Mouse (Mus musculus): Measurements from ENCODE around the gene Cmc1. TPM values are rescaled to one million over a fixed set of nuclear protein-coding genes. Genes with fewer than 3 reads are reported as not detected.
A peak's percentile ranks its signal among the peaks of the same experiment; 100 is the strongest.
"Not testable (repeated sequence)": the region's sequence is repeated elsewhere in the genome, so short reads cannot be mapped to it uniquely, and the experiment has no call there.

Cmc1 gene
- polyA plus RNA-seq, 1 experiment from 2014 or later: 74.2 TPM

DNA sequence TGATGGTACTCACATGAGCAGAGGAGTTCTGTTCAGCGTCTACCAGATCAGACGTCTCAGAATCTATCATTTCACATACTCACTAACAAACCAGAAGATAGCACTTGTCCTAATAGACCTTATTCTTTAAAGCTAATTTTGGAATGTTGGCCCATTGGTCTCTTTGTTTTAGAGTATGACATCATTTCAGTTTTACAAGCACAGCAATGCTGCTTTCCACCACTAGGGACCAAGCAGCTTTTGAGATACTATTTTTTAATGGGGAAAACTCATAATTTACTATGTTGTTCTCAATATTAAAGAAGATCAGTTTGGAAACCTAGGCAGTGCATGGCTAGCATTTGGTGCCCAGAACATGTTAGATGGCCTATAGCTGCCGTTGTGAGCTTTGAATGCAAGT is 7.3 kb upstream of the Cmc1 start:
- Histone ChIP-seq H3K4me3 (ENCODE audit: low read depth, low read length) (no peak overlapping the region), H3K27me3 (ENCODE audit: control insufficient read depth, insufficient read depth, low read length) (no peaks in the 10 kb centered on the region), H3K36me3 (ENCODE audit: control insufficient read depth, insufficient read depth, low read length) (no peaks in the 10 kb centered on the region), H3K27ac (replicated peaks) (no peak overlapping the region), H3K9ac (ENCODE audit: low read length) (no peak overlapping the region), H3K9me3 (ENCODE audit: control insufficient read depth, low read length) (no peaks in the 10 kb centered on the region), H3K4me2 (replicated peaks; ENCODE audit: low read depth) (no peak overlapping the region), H3K4me1 (replicated peaks; ENCODE audit: control insufficient read depth, insufficient read depth) (no peaks in the 10 kb centered on the region)
- ATAC-seq (ENCODE audit: low FRiP score, low TSS enrichment) (no peak), DNase-seq (ENCODE audit: low spot score) (no peak)
- 93% methylated on average over 3 of the region's 3 CpGs for whole genome bisulfite sequencing
- TF ChIP-seq CTCF (IDR thresholded peaks at IDR 0.05; ENCODE audit: low read depth) (peak; percentile 58), EP300 (optimal IDR thresholded peaks at IDR 0.05) (no peak)

DNA sequence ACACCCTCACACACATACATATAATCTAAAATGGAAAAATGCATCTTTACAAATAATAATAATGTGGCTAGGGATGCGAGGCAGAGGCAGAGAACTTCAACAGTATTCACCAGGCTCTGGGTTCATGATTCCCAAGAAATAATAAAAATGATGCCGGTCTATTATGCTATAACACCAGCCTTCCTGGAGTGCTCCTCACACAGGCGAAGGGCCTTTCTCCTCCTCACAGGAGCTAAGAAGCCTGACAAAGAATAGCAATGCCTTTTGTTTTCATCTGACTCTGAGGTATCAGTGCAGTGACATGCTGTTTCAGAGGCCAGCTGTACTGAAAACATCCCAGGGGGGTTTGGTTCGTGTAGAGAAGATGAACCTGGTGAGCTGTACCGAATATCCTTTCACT is 4.7 kb upstream of the Cmc1 start:
- ATAC-seq (ENCODE audit: low FRiP score, low TSS enrichment) (no peak), DNase-seq (ENCODE audit: low spot score) (no peak)
- Histone ChIP-seq H3K27ac (replicated peaks) (no peak overlapping the region), H3K36me3 (ENCODE audit: control insufficient read depth, insufficient read depth, low read length) (no peaks in the 10 kb centered on the region), H3K27me3 (ENCODE audit: control insufficient read depth, insufficient read depth, low read length) (no peaks in the 10 kb centered on the region), H3K4me2 (replicated peaks; ENCODE audit: low read depth) (no peak overlapping the region), H3K9me3 (ENCODE audit: control insufficient read depth, low read length) (no peaks in the 10 kb centered on the region), H3K4me3 (ENCODE audit: low read depth, low read length) (no peak overlapping the region), H3K4me1 (replicated peaks; ENCODE audit: control insufficient read depth, insufficient read depth) (no peaks in the 10 kb centered on the region), H3K9ac (ENCODE audit: low read length) (no peak overlapping the region)
- no peak for TF ChIP-seq CTCF (IDR thresholded peaks at IDR 0.05; ENCODE audit: low read depth)
- TF ChIP-seq EP300 (optimal IDR thresholded peaks at IDR 0.05): no peak
- WGBS: 90% methylated on average over 5 of the region's 5 CpGs

DNA sequence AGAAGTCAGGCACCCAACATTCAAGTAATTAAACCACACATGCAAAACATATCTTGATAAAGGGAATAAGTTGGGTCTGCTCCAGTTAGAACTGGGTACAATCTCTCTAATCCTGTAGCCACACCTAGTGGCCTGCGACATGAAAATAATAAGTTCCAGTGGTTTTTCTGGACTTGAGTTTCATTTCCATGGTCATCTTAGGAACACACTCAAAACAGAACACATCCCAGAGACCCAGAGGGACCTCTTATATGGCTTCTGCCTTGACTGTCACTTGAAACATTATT is 1.2 kb upstream of the Cmc1 start:
- Histone ChIP-seq H3K4me2 (replicated peaks; ENCODE audit: low read depth) (no peak overlapping the region), H3K9ac (ENCODE audit: low read length) (no peak overlapping the region), H3K4me1 (replicated peaks; ENCODE audit: control insufficient read depth, insufficient read depth) (no peaks in the 10 kb centered on the region), H3K27ac (replicated peaks) (no peak overlapping the region), H3K4me3 (ENCODE audit: low read depth, low read length) (no peak overlapping the region), H3K36me3 (ENCODE audit: control insufficient read depth, insufficient read depth, low read length) (no peaks in the 10 kb centered on the region), H3K27me3 (ENCODE audit: control insufficient read depth, insufficient read depth, low read length) (no peaks in the 10 kb centered on the region), H3K9me3 (ENCODE audit: control insufficient read depth, low read length) (no peaks in the 10 kb centered on the region)
- no peak for DNase-seq (ENCODE audit: low spot score)
- 91% methylated on average over 1 of the region's 1 CpGs for WGBS
- no peak for ATAC-seq (ENCODE audit: low FRiP score, low TSS enrichment)
- no peak for TF ChIP-seq EP300 (optimal IDR thresholded peaks at IDR 0.05)
- no peak for TF ChIP-seq CTCF (IDR thresholded peaks at IDR 0.05; ENCODE audit: low read depth)

DNA sequence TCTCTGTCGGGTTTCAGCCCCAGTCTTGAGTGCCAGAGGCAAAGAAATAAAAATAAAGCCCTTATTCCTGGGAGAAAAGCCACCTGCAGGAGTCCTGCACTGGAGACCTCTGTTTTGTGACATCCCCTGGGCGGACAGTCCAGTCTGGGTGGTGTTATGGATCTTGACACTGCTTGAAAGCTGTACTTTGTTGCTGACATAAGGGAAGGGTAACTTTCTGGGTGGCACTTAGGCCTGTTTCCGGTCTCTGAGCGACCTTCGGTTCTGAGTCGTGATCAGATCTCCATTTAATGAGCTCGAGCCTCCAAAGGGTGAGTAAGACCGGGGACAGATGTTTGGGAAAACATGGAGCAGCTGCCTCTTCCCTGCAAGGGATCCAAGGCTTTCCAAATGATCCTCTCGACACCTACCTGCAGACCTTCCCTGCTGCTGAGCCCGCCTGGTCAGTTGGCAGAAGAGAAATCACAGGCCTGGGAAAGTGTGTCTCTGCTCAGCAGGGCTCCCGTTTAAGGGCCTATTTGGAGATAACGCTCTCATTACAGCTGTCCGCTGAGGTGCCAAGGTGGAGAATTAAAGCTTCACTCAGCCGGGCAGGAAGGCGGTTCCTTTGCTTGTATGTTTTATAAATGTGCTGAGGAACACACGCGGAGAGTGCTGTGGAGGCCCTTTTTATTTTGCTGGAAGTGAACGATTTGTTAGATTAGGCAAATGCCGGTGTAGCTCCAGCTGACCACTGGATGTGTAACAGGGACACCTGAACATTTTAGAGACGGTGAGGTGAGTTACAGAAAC is 648 bp upstream of the Cmc1 start:
- 84% methylated on average over 20 of the region's 20 CpGs for WGBS
- Histone ChIP-seq H3K9me3 (ENCODE audit: control insufficient read depth, low read length) (no peaks in the 10 kb centered on the region), H3K4me3 (ENCODE audit: low read depth, low read length) (no peak overlapping the region), H3K9ac (ENCODE audit: low read length) (no peak overlapping the region), H3K27me3 (ENCODE audit: control insufficient read depth, insufficient read depth, low read length) (no peaks in the 10 kb centered on the region), H3K4me1 (replicated peaks; ENCODE audit: control insufficient read depth, insufficient read depth) (no peaks in the 10 kb centered on the region), H3K27ac (replicated peaks) (no peak overlapping the region), H3K36me3 (ENCODE audit: control insufficient read depth, insufficient read depth, low read length) (no peaks in the 10 kb centered on the region), H3K4me2 (replicated peaks; ENCODE audit: low read depth) (no peak overlapping the region)
- ATAC-seq (ENCODE audit: low FRiP score, low TSS enrichment) (peak; percentile 22), DNase-seq (ENCODE audit: low spot score) (no peak)
- no peak; the same call in 1 of the 2 replicates for TF ChIP-seq CTCF (IDR thresholded peaks at IDR 0.05; ENCODE audit: low read depth)
- no peak for TF ChIP-seq EP300 (optimal IDR thresholded peaks at IDR 0.05)

DNA sequence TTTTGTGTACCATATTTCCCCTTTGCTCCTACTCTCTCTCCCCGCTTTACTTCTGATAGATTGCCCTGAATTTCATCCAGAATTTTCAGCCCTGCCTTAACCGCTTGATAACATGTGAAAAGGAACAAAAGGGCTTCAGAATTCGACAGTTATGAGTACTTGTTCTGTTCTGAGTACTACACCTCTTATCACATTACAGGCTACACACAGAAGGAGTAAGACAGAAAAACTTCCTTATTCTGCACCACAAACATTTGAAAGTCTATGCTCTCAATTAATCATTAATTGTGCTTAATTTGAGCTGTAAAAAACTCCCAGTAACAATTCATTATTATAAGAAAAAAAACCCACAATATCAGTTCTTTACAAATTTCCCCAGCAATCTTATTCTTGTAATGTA is 9.6 kb downstream of the Cmc1 start:
- DNase-seq (ENCODE audit: low spot score); H3K9ac ChIP-seq (ENCODE audit: low read length); H3K4me1 ChIP-seq (replicated peaks; ENCODE audit: control insufficient read depth, insufficient read depth); H3K9me3 ChIP-seq (ENCODE audit: control insufficient read depth, low read length); H3K27me3 ChIP-seq (ENCODE audit: control insufficient read depth, insufficient read depth, low read length); H3K36me3 ChIP-seq (ENCODE audit: control insufficient read depth, insufficient read depth, low read length); H3K4me2 ChIP-seq (replicated peaks; ENCODE audit: low read depth); ATAC-seq (ENCODE audit: low FRiP score, low TSS enrichment); H3K27ac ChIP-seq (replicated peaks); H3K4me3 ChIP-seq (ENCODE audit: low read depth, low read length): not testable (repeated sequence)
- 55% methylated on average over 2 of the region's 3 CpGs for WGBS

DNA sequence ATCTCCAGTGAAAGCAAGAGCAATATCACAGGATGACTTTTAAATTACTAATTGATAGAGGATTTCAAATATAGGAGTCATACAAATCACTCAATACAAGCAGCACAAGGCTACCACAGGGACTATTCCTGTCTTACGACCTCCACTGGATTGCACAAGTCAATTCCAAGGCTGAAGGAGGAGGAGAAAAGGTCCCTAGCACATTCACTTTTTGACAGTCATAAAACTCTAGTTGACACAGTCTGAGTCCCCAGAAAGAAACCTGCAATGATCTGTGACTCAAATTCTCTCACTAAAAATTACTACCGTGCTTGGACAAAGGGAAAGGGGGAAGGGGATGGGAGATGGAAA is 39.6 kb downstream of the Cmc1 start:
- 60% methylated on average over 2 of the region's 2 CpGs for WGBS
- H3K4me2 ChIP-seq (replicated peaks; ENCODE audit: low read depth): no peak overlapping the region

More for the DNA sequence above, 39.6 kb downstream of the Cmc1 start:
- Histone ChIP-seq H3K36me3 (ENCODE audit: control insufficient read depth, insufficient read depth, low read length) (no peaks in the 10 kb centered on the region), H3K4me3 (ENCODE audit: low read depth, low read length) (no peak overlapping the region), H3K27me3 (ENCODE audit: control insufficient read depth, insufficient read depth, low read length) (no peaks in the 10 kb centered on the region), H3K4me1 (replicated peaks; ENCODE audit: control insufficient read depth, insufficient read depth) (no peaks in the 10 kb centered on the region), H3K9me3 (ENCODE audit: control insufficient read depth, low read length) (no peaks in the 10 kb centered on the region), H3K9ac (ENCODE audit: low read length) (no peak overlapping the region), H3K27ac (replicated peaks) (no peak overlapping the region)
- TF ChIP-seq CTCF (IDR thresholded peaks at IDR 0.05; ENCODE audit: low read depth): no peak
- no peak for TF ChIP-seq EP300 (optimal IDR thresholded peaks at IDR 0.05)
- ATAC-seq (ENCODE audit: low FRiP score, low TSS enrichment) (no peak), DNase-seq (ENCODE audit: low spot score) (no peak)

All from stomach, postnatal 0 days (tissue).